Mouse (Mus musculus) cortical plate, adult 2 months (tissue): Measurements from ENCODE around the gene Cxcl16. TPM values are rescaled to one million over a fixed set of nuclear protein-coding genes. Genes with fewer than 3 reads are reported as not detected.

Source experiments
- H3K27ac ChIP-seq: fragments of 200-500 bp; 2 replicates; pipeline ENCODE4 v1.5.1; 2012; ENCODE audit warnings: low read length, control low read depth, inconsistent platforms; ENCODE audit not compliant: insufficient read depth
- H3K4me1 ChIP-seq: fragments of 200-500 bp; 2 replicates; pipeline ENCODE4 v1.6.1; 2011; ENCODE audit warnings: low read length; ENCODE audit not compliant: control insufficient read depth, insufficient read depth
- H3K4me3 ChIP-seq: fragments of 200-500 bp; 2 replicates; pipeline ENCODE4 v1.5.1; 2011; ENCODE audit warnings: mild to moderate bottlenecking, low read length, control low read depth; ENCODE audit not compliant: insufficient read depth
- CTCF ChIP-seq: fragments of 200-500 bp; IDR thresholded peaks from 2 replicates; pipeline ENCODE4 v1.5.1; 2011; ENCODE audit warnings: mild to moderate bottlenecking, control low read depth, low read length; ENCODE audit not compliant: insufficient read depth; ENCODE audit errors: extremely low read depth
- POLR2A ChIP-seq: fragments of 200-500 bp; IDR thresholded peaks from 2 replicates; pipeline ENCODE4 v1.6.1; 2011; ENCODE audit warnings: mild to moderate bottlenecking, low read length, control low read depth; ENCODE audit not compliant: insufficient read depth; ENCODE audit errors: extremely low read depth
- polyA plus RNA-seq: library from polyadenylated mRNA; depleted of rRNA; stranded (reverse); fragments of >200 nt; gene quantifications from 2 replicates; pipeline ENCODE4 v1.2.3, GENCODE M21; 2012; rRNA removed

Gene Cxcl16
- polyA plus RNA-seq, 1 experiment: 2.4 TPM

DNA sequence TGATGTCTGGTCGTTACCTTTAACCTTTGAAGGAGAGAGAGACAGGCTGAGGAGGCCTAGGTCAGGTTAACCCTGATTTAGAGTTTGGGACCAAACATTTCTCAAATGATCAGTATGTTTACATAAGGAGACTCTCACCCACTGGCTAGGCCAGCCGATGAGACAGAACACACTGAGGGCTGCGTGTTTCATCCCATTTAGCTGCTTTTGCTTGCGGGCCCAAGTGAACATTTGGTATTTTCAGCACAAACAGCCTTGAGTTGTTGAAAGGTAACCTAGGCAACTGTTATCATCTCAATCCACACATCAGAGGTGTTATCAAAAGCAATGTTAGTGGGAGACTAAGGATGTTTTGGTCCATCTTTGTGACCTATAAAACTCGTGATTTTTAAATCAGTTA lies 40.3 kb downstream of the Cxcl16 start:
- TF ChIP-seq POLR2A (no peak), CTCF (no peak)

DNA sequence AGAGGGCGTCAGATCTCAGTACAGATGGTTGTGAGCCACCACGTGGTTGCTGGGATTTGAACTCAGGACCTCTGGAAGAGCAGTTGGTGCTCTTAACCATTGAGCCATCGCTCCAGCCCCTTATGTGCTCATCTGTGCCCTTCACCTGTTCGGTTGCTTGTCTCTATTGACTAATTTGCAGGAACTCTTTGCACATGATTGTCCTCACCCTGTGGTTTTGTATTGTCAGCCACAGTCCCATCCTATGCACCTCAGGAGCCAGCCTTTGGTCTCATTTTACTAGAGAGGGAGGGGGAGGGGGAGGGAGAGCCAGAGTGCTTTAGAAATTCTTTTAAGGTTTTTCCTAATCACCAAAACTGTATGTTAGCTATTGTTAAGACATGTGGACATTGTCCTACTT lies 41.6 kb downstream of the Cxcl16 start:
- no peaks in the 10 kb centered on the region; the same call in 1 of the 2 replicates for H3K4me1 ChIP-seq
- no peak overlapping the region for H3K27ac ChIP-seq
- TF ChIP-seq CTCF (no peak), POLR2A (no peak)
- no peak overlapping the region for H3K4me3 ChIP-seq

More for the DNA sequence above, 40.3 kb downstream of the Cxcl16 start:
- Histone ChIP-seq H3K4me3 (no peak overlapping the region), H3K27ac (no peak overlapping the region), H3K4me1 (no peaks in the 10 kb centered on the region; the same call in 1 of the 2 replicates)

DNA sequence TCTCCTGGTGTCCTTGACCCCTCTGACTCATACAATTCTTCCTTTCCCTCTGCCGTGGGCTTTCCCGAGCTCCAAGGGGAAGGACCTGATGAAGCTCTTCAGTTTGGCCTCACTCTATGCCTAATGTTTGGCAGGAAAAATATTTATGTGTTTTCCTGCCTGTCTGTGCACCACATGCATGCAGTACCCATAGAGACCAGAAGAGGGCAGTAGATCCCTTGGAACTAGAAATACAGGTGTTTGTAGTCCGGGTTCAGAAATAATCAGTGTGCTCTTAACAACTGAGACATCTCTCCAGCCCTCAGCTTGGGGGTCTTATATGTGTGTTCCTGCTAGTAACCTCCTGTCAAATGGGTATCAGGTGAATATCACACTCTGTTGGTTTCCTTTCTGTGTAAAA lies 45.8 kb downstream of the Cxcl16 start:
- TF ChIP-seq CTCF: peak; percentile 79
- no peak for TF ChIP-seq POLR2A
- no peak overlapping the region for H3K27ac ChIP-seq
- no peaks in the 10 kb centered on the region for H3K4me1 ChIP-seq
- no peak overlapping the region for H3K4me3 ChIP-seq

DNA sequence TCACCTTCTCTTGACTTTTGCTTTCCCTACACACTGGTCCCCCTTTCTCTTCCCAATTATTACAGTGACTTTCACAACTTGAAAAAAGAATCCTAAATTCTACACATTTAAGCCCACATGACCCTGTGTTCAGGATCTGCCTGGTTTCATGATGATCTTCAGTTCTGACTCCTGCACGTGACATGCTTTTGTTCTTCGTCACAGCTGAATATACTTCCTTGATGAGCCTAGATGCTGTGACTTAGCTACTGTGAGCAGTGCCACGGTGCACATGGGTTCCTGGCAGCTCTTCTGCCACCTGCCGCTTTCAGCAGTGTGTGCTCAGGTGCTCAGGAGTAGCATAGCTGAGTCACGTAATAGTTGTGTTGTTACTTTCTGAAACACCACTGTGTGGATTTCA lies 47.2 kb downstream of the Cxcl16 start:
- Histone ChIP-seq H3K27ac (no peak overlapping the region), H3K4me1 (peaks cover 2% of the 10 kb centered on the region), H3K4me3 (no peak overlapping the region)
- TF ChIP-seq CTCF (no peak), POLR2A (no peak)

DNA sequence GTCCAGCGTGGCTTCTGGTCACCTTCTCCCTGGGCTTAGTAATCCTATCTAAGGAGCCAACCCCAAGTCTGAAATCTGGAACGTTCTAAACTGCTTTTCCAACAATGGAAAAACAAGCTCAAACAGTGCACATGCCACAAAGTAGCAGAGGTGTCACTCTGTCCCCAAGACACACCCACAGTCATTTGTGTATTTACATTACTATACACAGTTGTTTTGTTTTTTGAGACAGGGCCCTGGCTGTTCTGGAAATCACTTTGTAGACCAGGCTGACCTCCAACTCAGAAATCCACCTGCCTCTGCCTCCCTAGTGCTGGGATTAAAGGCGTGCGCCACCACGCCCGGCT lies 49.5 kb downstream of the Cxcl16 start:
- TF ChIP-seq POLR2A: no peak
- no peak for TF ChIP-seq CTCF
- H3K4me1 ChIP-seq: peaks cover 2% of the 10 kb centered on the region
- H3K27ac ChIP-seq: 0 out of 2 replicates have a peak overlapping the region, but pooled peaks have one; percentile 38
- H3K4me3 ChIP-seq: peak overlapping the region; percentile 70

DNA sequence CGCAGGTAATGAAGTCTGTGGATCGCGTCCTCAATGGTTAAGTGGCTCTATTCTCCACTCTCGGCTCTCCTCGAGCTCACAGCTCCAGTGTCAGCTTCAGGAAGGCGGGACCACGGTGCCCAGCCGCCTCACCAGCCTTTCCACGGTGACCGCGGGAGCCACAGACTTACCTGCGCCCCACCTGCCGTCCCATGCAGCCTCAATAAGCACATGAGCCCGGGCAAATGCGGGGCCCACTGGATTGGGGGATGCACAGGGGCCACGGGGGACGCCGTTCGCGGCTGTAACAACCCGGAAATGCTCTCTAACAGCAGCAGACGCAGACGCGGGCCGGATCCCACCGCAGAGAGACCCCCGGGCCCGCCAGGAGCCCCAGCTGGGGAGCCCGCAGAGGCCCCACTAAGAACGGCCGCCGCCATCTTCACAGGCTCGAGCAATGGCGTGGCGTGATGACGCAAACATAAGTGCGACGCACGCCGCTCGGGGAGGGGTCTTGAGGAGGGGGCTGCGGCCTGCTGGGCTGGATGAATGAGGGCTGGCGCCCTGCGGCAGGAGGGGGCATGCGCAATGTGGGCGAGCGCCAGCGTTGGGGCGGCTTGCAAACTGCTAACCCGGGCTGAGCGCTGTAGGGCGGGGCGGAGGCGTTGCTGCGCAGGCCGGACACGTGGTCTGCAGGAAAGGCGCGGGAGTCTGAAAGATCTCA lies 50.0 kb downstream of the Cxcl16 start, which contains the start of gene Pelp1:
Pelp1 (minus strand) TSS at position 438 of the 703 bp plus-strand sequence.
- Histone ChIP-seq H3K27ac (0 out of 2 replicates have a peak within 1 kb of the TSS, but pooled peaks have one; percentile 38), H3K4me1 (peaks cover 2% of the 10 kb centered on the region), H3K4me3 (peak within 1 kb of the TSS; percentile 70)
- TF ChIP-seq POLR2A (peak; percentile 55; the same call in 1 of the 2 replicates), CTCF (no peak)

Other genes with a start within 250 kb of the Cxcl16 start
- 57.4 and 62.1 TPM in 2 replicates for gene Slc16a11, start 247.2 kb downstream of the Cxcl16 start, polyA plus RNA-seq
- gene Slc16a13, start 238.9 kb downstream of the Cxcl16 start, polyA plus RNA-seq: 6.2 and 6.3 TPM in 2 replicates
- 1.2 and 1.4 TPM in 2 replicates for gene Bcl6b, start 230.2 kb downstream of the Cxcl16 start, polyA plus RNA-seq
- 65.5 and 68.4 TPM in 2 replicates for gene 0610010K14Rik, start 222.1 kb downstream of the Cxcl16 start, polyA plus RNA-seq
- 10.0 and 10.4 TPM in 2 replicates for gene Gm21988, start 220.2 kb downstream of the Cxcl16 start, polyA plus RNA-seq
- 330 and 337 TPM in 2 replicates for gene Rnasek, start 220.1 kb downstream of the Cxcl16 start, polyA plus RNA-seq
- gene Alox12, start 204.6 kb downstream of the Cxcl16 start, polyA plus RNA-seq: 1.5 and 1.6 TPM in 2 replicates
- 0.08 TPM in 1 of 2 replicates, not detected in the other for gene Alox12e, start 137.4 kb downstream of the Cxcl16 start, polyA plus RNA-seq
- 0.06 and 0.10 TPM in 2 replicates for gene Alox15, start 108.0 kb downstream of the Cxcl16 start, polyA plus RNA-seq
- gene Pelp1, start 50.0 kb downstream of the Cxcl16 start, polyA plus RNA-seq: 19.0 and 20.2 TPM in 2 replicates
- gene Arrb2, start 27.3 kb downstream of the Cxcl16 start, polyA plus RNA-seq: 58.1 and 61.5 TPM in 2 replicates
- gene Med11, start 8.1 kb downstream of the Cxcl16 start, polyA plus RNA-seq: 14.8 and 15.4 TPM in 2 replicates
- gene Zmynd15, start 551 bp downstream of the Cxcl16 start, polyA plus RNA-seq: 0.44 and 0.47 TPM in 2 replicates
- 0.44 and 0.95 TPM in 2 replicates for gene Tm4sf5, start 45.3 kb upstream of the Cxcl16 start, polyA plus RNA-seq
- gene Vmo1, start 54.6 kb upstream of the Cxcl16 start, polyA plus RNA-seq: 0.23 and 0.34 TPM in 2 replicates
- gene Gltpd2, start 59.2 kb upstream of the Cxcl16 start, polyA plus RNA-seq: not detected in 2 replicates
- gene Psmb6, start 65.4 kb upstream of the Cxcl16 start, polyA plus RNA-seq: 240 and 248 TPM in 2 replicates
- gene Gm40193, start 73.0 kb upstream of the Cxcl16 start, polyA plus RNA-seq: not detected in 2 replicates
- gene Pld2, start 80.1 kb upstream of the Cxcl16 start, polyA plus RNA-seq: 21.4 and 24.4 TPM in 2 replicates
- 318 and 325 TPM in 2 replicates for gene Mink1, start 102.9 kb upstream of the Cxcl16 start, polyA plus RNA-seq
- gene 4930544D05Rik, start 155.9 kb upstream of the Cxcl16 start, polyA plus RNA-seq: not detected in 2 replicates
- 0.19 and 0.27 TPM in 2 replicates for gene Chrne, start 159.2 kb upstream of the Cxcl16 start, polyA plus RNA-seq
- gene Gp1ba, start 179.1 kb upstream of the Cxcl16 start, polyA plus RNA-seq: not detected in 2 replicates
- 124 and 128 TPM in 2 replicates for gene Rnf167, start 187.3 kb upstream of the Cxcl16 start, polyA plus RNA-seq
- gene Slc25a11, start 187.5 kb upstream of the Cxcl16 start, polyA plus RNA-seq: 139 and 143 TPM in 2 replicates
- 270 and 277 TPM in 2 replicates for gene Pfn1, start 194.7 kb upstream of the Cxcl16 start, polyA plus RNA-seq
- 26.4 and 26.6 TPM in 2 replicates for gene Eno3, start 197.2 kb upstream of the Cxcl16 start, polyA plus RNA-seq
- gene Spag7, start 209.4 kb upstream of the Cxcl16 start, polyA plus RNA-seq: 74.5 and 81.9 TPM in 2 replicates
- 126 and 138 TPM in 2 replicates for gene Camta2, start 228.1 kb upstream of the Cxcl16 start, polyA plus RNA-seq
- 4.8 and 5.2 TPM in 2 replicates for gene Inca1, start 240.2 kb upstream of the Cxcl16 start, polyA plus RNA-seq
- gene Kif1c, start 240.6 kb upstream of the Cxcl16 start, polyA plus RNA-seq: 51.2 and 53.7 TPM in 2 replicates